In the genomic region with DNA sequence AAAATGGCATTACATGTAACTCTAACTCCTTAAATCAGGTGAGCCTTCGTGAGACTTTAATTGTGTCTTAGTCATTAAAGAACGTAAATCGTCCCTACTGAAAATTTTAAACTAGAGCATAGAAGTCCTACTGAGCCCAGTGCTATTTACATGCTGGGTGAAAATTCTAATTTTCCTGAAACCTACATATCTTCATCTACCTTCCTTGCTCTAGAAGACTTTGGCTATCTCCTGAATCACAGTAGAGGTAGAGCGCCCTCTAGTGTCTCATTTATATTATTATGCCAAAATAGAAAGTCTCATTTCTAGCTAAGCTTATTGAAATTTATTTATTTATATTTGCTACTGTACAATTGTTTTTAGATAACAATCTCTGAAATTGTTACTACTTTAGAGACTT, we compare ENCODE assay signal across 7 mouse cellular contexts. TPM values are rescaled to one million over a fixed set of nuclear protein-coding genes. Genes with fewer than 3 reads are reported as not detected.
DNase-seq lines count a peak whose midpoint lies in the region; TF ChIP-seq lines count a peak whose summit lies in the region.

No protein-coding gene starts in this region.

- H3K36me3 ChIP-seq in kidney, adult 2 months (ENCODE audit: control insufficient read depth, insufficient read depth, low read length), result no peaks in the 10 kb centered on the region
- no peaks in the 10 kb centered on the region for H3K36me3 ChIP-seq in E14TG2a.4 (ENCODE audit: insufficient read depth, low read length)

- no peak for TF ChIP-seq POLR2A in kidney, adult 2 months (IDR thresholded peaks at IDR 0.05; ENCODE audit: low read depth, low read length)

- WGBS in kidney, adult 2 months, result 55% methylated on average over 4 of the region's 4 CpGs

- peak; percentile 44 for DNase-seq in kidney, adult 2 months
- DNase-seq in kidney, postnatal 10 days, result no peak
- peak; percentile 63 for DNase-seq in 416B (ENCODE audit: low read depth)
- peak; percentile 15 for DNase-seq in embryo, embryonic 9.5 days (ENCODE audit: extremely low spot score)
- no peak for DNase-seq in natural killer cell, adult 2 months (ENCODE audit: low spot score in 2 of 2)
- DNase-seq in spleen, postnatal 14 days (ENCODE audit: low spot score in 2 of 2), result no peak

- H3K27me3 ChIP-seq in kidney, adult 2 months (replicated peaks; ENCODE audit: control insufficient read depth, insufficient read depth, low read length), result no peaks in the 10 kb centered on the region
- H3K27me3 ChIP-seq in E14TG2a.4 (ENCODE audit: insufficient read depth, low read length), result no peaks in the 10 kb centered on the region

- no peak for TF ChIP-seq CTCF in kidney, adult 2 months (conservative IDR thresholded peaks at IDR 0.05; ENCODE audit: insufficient read depth, insufficient read length, low read depth, low read length)
- TF ChIP-seq CTCF in E14TG2a.4 (conservative IDR thresholded peaks at IDR 0.05; ENCODE audit: low read length), result peak; percentile 62

- no peaks in the 10 kb centered on the region for H3K9me3 ChIP-seq in E14TG2a.4 (ENCODE audit: low read length)

- H3K27ac ChIP-seq in kidney, adult 2 months (ENCODE audit: insufficient read depth, low read depth, low read length), result no peak overlapping the region

- H3K4me3 ChIP-seq in kidney, adult 2 months (ENCODE audit: insufficient read depth, low read depth, low read length), result no peak overlapping the region
- no peak overlapping the region for H3K4me3 ChIP-seq in E14TG2a.4 (replicated peaks; ENCODE audit: low read length)

- H3K4me1 ChIP-seq in kidney, adult 2 months (ENCODE audit: control insufficient read depth, insufficient read depth, low read length), result no peaks in the 10 kb centered on the region
- H3K4me1 ChIP-seq in E14TG2a.4 (replicated peaks; ENCODE audit: low read depth, low read length), result no peaks in the 10 kb centered on the region

RNA-seq across cellular contexts. Expression of gene Prdx6b, which starts 24.2 kb away (rescaled TPM):
- polyA plus RNA-seq in kidney, adult 2 months (2012; rRNA removed), result 0.02 and 0.03 TPM in 2 replicates

RNA-seq across cellular contexts. Expression of gene Dnajc10, which starts 47.2 kb away (rescaled TPM):
- polyA plus RNA-seq in kidney, adult 2 months (2012; rRNA removed), result 16.4 and 19.4 TPM in 2 replicates

Comparison
In these comparisons a context has a peak if more than half of its experiments do, and no peak if none do; other contexts are left out.
1. DNase-seq: peak in kidney, adult 2 months (single experiment), 416B (single experiment) and embryo, embryonic 9.5 days (single experiment); none in kidney, postnatal 10 days (single experiment), natural killer cell, adult 2 months (0 of 2) and spleen, postnatal 14 days (0 of 2).